Mouse (Mus musculus) hindbrain, embryonic 12.5 days (tissue): Measurements from ENCODE around the gene Cyp3a13. TPM values are rescaled to one million over a fixed set of nuclear protein-coding genes. Genes with fewer than 3 reads are reported as not detected.
"Not testable (repeated sequence)": the region's sequence is repeated elsewhere in the genome, so short reads cannot be mapped to it uniquely, and the experiment has no call there.

ENCODE experiments used
- ATAC-seq: fragments of 200-750 bp; cut with Nextera tagmentation; 2 replicates; pipeline ENCODE4 v1.8.0; 2017; ENCODE audit warnings: moderate TSS enrichment; ENCODE audit not compliant: low FRiP score
- H3K27ac ChIP-seq: fragments of 300-500 bp; sonication (generic); 2 replicates; pipeline ENCODE4 v1.5.1; 2016; ENCODE audit warnings: mild to moderate bottlenecking
- H3K27me3 ChIP-seq: fragments of 300-500 bp; sonication (generic); 2 replicates; pipeline ENCODE4 v1.6.1; 2016; ENCODE audit warnings: mild to moderate bottlenecking
- H3K36me3 ChIP-seq: fragments of 300-500 bp; sonication (generic); 2 replicates; pipeline ENCODE4 v1.6.1; 2016; ENCODE audit warnings: mild to moderate bottlenecking
- H3K4me1 ChIP-seq: fragments of 300-500 bp; sonication (generic); 2 replicates; pipeline ENCODE4 v1.6.1; 2016
- H3K4me2 ChIP-seq: fragments of 300-500 bp; sonication (generic); replicated peaks from 2 replicates; pipeline ENCODE4 v1.6.1; 2016; ENCODE audit warnings: mild to moderate bottlenecking
- H3K4me3 ChIP-seq: fragments of 300-500 bp; sonication (generic); 2 replicates; pipeline ENCODE4 v1.5.1; 2016; ENCODE audit warnings: mild to moderate bottlenecking
- H3K9ac ChIP-seq: fragments of 300-500 bp; sonication (generic); 2 replicates; pipeline ENCODE4 v1.6.1; 2016; ENCODE audit warnings: mild to moderate bottlenecking, moderate library complexity
- H3K9me3 ChIP-seq: fragments of 300-500 bp; sonication (generic); replicated peaks from 2 replicates; pipeline ENCODE4 v1.6.1; 2016; ENCODE audit warnings: mild to moderate bottlenecking
- WGBS: fragments of 180-500 bp; shearing (Covaris S2); methylation state at CpG from one replicate; pipeline ENCODE4 v1.1.7; 2016; 5-methylcytosine and 5-hydroxymethylcytosine counted together
- polyA plus RNA-seq: library from polyadenylated mRNA; unstranded; fragments of >200 nt; fragmentation: Nextera tagmentation; extraction: Ambion mirVana; gene quantifications from 2 replicates; pipeline ENCODE4 v1.2.1, GENCODE M21; 2016

Gene Cyp3a13
- polyA plus RNA-seq, 1 experiment from 2014 or later: not detected

DNA sequence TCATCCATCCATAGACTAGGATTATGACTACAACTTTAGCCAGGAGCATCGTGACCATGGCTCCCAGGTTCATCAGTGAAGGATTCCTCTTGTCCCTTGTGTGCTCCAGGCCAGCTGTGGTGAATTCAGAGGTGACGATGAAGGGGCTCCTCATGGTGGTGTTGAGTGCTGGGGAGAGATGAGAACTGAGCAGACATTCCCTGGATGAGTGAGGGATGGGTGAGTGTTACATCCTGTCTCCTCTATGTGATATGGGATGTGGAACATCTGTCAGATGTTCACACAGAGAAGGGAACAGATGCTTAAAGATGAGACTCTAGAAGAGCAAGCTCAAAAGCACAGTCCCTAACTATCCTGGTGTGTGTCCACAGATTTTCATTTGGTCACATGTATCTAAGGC, 52.8 kb downstream of the Cyp3a13 start:
- H3K9ac ChIP-seq, H3K9me3 ChIP-seq, ATAC-seq, H3K27me3 ChIP-seq, H3K4me1 ChIP-seq, H3K27ac ChIP-seq, H3K4me3 ChIP-seq, H3K36me3 ChIP-seq, H3K4me2 ChIP-seq: not testable (repeated sequence)
- 82% methylated on average over 2 of the region's 2 CpGs for WGBS

DNA sequence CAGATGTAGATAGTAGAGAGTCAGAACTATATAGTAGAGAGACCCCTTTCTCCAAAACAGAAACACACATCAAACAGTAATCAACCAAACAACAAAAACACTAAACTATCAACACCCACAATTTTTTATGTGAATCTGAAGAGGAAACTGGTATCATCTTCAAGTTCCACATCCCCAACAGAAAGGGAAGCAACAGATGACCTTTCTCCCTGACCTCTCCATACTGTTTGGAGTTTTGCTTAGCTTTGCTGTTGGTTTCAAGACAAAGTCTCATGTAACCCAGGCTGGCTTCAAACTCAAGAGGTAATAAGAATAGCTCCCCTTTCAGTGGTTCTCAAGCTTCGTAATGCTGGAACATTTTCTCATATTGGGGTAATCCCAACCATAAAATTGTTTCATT, 57.4 kb downstream of the Cyp3a13 start:
- whole genome bisulfite sequencing: 93% methylated on average over 1 of the region's 1 CpGs
- H3K9me3 ChIP-seq, H3K36me3 ChIP-seq, H3K4me3 ChIP-seq, H3K27me3 ChIP-seq, H3K27ac ChIP-seq, ATAC-seq, H3K9ac ChIP-seq, H3K4me2 ChIP-seq, H3K4me1 ChIP-seq: not testable (repeated sequence)

DNA sequence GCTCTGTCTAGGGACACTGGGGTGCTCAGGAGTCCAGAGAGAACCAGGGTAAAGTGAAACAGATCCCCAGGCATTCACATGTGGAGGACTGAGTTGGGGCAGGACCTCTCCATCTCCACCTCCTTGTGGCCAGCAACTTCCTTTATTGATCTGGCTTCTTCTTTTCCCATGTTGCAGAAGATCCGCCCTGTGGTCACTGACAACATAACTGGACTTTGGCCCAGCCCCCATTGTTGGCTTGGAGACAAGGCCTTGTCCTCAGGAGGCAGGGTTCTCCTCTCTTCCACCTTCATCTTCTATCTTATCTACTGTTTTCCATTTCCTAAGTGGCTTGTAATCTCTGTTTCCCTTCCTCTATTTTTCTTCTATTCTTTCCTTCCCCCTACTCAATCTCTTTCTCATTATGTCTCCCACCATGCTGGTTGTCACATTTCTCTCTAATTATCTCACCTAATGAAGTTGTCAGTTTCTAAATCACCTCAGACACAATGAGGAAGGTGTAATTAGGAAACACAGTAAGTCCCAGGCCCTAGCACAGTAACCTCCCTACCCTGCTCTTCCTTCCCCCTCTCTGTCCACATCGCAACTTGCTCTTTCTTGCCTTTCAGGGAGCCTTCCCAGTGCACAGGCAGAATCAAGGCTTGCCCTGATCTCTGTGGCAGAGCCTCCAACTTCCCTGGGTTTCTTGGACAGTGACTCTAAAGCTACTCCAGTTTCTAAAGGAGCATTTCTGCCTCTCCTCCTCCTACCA, 63.3 kb downstream of the Cyp3a13 start, which contains the start of gene Pilrb1:
Gene Pilrb1 (minus strand): TSS at position 147 of the 751 bp plus-strand sequence.
- not testable (repeated sequence) for H3K9me3 ChIP-seq, ATAC-seq, H3K27me3 ChIP-seq, H3K36me3 ChIP-seq, H3K4me2 ChIP-seq, H3K4me3 ChIP-seq, H3K4me1 ChIP-seq, H3K9ac ChIP-seq, H3K27ac ChIP-seq
- WGBS: 77% methylated on average over 2 of the region's 2 CpGs

DNA sequence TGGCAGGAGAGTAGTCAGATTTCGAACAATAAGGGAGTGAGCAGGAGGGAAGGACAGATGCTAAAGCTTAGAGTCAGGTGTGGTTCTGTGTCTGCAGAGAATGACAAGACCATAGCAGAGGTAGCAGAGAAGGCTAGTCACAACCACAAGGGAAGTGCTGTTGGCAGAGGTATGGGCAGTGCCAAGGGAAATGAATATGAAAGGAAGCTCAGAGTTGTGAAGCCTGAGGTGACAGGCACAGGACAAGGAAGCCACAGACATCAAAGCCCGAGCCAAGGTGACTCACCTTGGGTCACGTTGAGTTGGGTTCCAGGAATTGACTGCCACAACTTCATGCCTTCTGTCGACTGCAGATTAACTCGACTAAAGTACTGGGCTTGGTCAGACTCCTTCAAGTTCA, 64.5 kb downstream of the Cyp3a13 start:
- H3K4me3 ChIP-seq, H3K4me2 ChIP-seq, H3K9ac ChIP-seq, H3K27ac ChIP-seq, H3K36me3 ChIP-seq, ATAC-seq, H3K4me1 ChIP-seq, H3K9me3 ChIP-seq, H3K27me3 ChIP-seq: not testable (repeated sequence)
- WGBS: 69% methylated on average over 5 of the region's 5 CpGs

DNA sequence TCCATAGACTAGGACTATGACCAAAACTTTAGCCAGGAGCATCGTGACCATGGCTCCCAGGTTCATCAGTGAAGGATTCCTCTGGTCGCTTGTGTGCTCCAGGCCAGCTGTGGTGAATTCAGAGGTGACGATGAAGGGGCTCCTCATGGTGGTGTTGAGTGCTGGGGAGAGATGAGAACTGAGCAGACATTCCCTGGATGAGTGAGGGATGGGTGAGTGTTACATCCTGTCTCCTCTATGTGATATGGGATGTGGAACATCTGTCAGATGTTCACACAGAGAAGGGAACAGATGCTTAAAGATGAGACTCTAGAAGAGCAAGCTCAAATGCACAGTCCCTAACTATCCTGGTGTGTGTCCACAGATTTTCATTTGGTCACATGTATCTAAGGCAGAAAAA, 66.5 kb downstream of the Cyp3a13 start:
- ATAC-seq, H3K9ac ChIP-seq, H3K4me1 ChIP-seq, H3K36me3 ChIP-seq, H3K4me3 ChIP-seq, H3K27ac ChIP-seq, H3K4me2 ChIP-seq, H3K9me3 ChIP-seq, H3K27me3 ChIP-seq: not testable (repeated sequence)
- WGBS: 87% methylated on average over 3 of the region's 3 CpGs

DNA sequence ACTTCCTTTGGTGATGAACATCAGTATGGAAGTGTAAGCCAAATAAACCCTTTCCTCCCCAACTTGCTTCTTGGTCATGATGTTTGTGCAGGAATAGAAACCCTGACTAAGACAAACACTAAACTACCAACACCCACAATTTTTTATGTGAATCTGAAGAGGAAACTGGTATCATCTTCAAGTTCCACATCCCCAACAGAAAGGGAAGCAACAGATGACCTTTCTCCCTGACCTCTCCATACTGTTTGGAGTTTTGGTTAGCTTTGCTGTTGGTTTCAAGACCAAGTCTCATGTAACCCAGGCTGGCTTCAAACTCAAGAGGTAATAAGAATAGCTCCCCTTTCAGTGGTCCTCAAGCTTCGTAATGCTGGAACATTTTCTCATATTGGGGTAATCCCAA, 71.1 kb downstream of the Cyp3a13 start:
- not testable (repeated sequence) for H3K27me3 ChIP-seq, H3K4me2 ChIP-seq, H3K9me3 ChIP-seq, H3K36me3 ChIP-seq, H3K4me1 ChIP-seq, H3K4me3 ChIP-seq, H3K27ac ChIP-seq, H3K9ac ChIP-seq, ATAC-seq
- 89% methylated on average over 1 of the region's 1 CpGs for WGBS

Other genes with a start within 250 kb of the Cyp3a13 start
- 21.2 and 22.4 TPM in 2 replicates for gene Agfg2, start 236.9 kb downstream of the Cyp3a13 start, polyA plus RNA-seq
- gene Nyap1, start 180.0 kb downstream of the Cyp3a13 start, polyA plus RNA-seq: 20.9 and 22.2 TPM in 2 replicates
- gene Tsc22d4, start 175.9 kb downstream of the Cyp3a13 start, polyA plus RNA-seq: 81.8 and 82.9 TPM in 2 replicates
- gene Ppp1r35, start 142.8 kb downstream of the Cyp3a13 start, polyA plus RNA-seq: 55.1 and 59.7 TPM in 2 replicates
- 11.0 and 14.8 TPM in 2 replicates for gene Mepce, start 134.0 kb downstream of the Cyp3a13 start, polyA plus RNA-seq
- 19.5 and 20.1 TPM in 2 replicates for gene Zcwpw1, start 133.8 kb downstream of the Cyp3a13 start, polyA plus RNA-seq
- gene Pilra, start 85.3 kb downstream of the Cyp3a13 start, polyA plus RNA-seq: 0.21 and 1.1 TPM in 2 replicates
- not detected in 2 replicates for gene Pilrb1, start 63.5 kb downstream of the Cyp3a13 start, polyA plus RNA-seq
- gene Pilrb2, start 49.8 kb downstream of the Cyp3a13 start, polyA plus RNA-seq: not detected in 2 replicates
- 0.17 and 0.74 TPM in 2 replicates for gene Gjc3, start 41.5 kb upstream of the Cyp3a13 start, polyA plus RNA-seq
- gene Azgp1, start 59.9 kb upstream of the Cyp3a13 start, polyA plus RNA-seq: not detected in 2 replicates
- not detected in 2 replicates for gene Smok3a, start 99.6 kb upstream of the Cyp3a13 start, polyA plus RNA-seq
- not detected in 2 replicates for gene Smok3b, start 99.8 kb upstream of the Cyp3a13 start, polyA plus RNA-seq
- gene Smok3c, start 131.6 kb upstream of the Cyp3a13 start, polyA plus RNA-seq: not detected in 2 replicates
- 37.3 and 41.7 TPM in 2 replicates for gene Zkscan1, start 163.5 kb upstream of the Cyp3a13 start, polyA plus RNA-seq
- 93.8 and 95.8 TPM in 2 replicates for gene Zscan21, start 195.3 kb upstream of the Cyp3a13 start, polyA plus RNA-seq
- 34.2 and 35.9 TPM in 2 replicates for gene Zfp113, start 234.1 kb upstream of the Cyp3a13 start, polyA plus RNA-seq
- 270 and 286 TPM in 2 replicates for gene Cops6, start 239.5 kb upstream of the Cyp3a13 start, polyA plus RNA-seq